Mouse (Mus musculus): ENCODE data around the gene Gatm. TPM values are rescaled to one million over a fixed set of nuclear protein-coding genes. Genes with fewer than 3 reads are reported as not detected.
A peak's percentile ranks its signal among the peaks of the same experiment; 100 is the strongest.

Gene Gatm
- total RNA-seq, 1 experiment: 2.2 TPM

- Histone ChIP-seq H3K4me3 (ENCODE audit: insufficient read depth in 1 of 2, low read depth in 1 of 2, low read length in 2 of 2, poor library complexity in 1 of 2, severe bottlenecking in 1 of 2) (no peak overlapping the region), H3K4me1 (ENCODE audit: control insufficient read depth in 2 of 2, insufficient read depth in 2 of 2, low read length in 2 of 2, poor library complexity in 1 of 2) (no peaks in the 10 kb centered on the region), H3K9ac (ENCODE audit: insufficient read depth, low read depth, low read length, poor library complexity, severe bottlenecking) (no peak overlapping the region), H3K36me3 (ENCODE audit: control insufficient read depth, insufficient read depth, low read length, poor library complexity, severe bottlenecking) (no peaks in the 10 kb centered on the region), H3K9me3 (ENCODE audit: control insufficient read depth, insufficient read depth, low read depth, low read length) (no peaks in the 10 kb centered on the region), H3K27ac (ENCODE audit: insufficient read depth, low read depth, low read length, poor library complexity, severe bottlenecking) (no peak overlapping the region)
- no peak for TF ChIP-seq ZC3H11A (IDR thresholded peaks at IDR 0.05; ENCODE audit: borderline replicate concordance, low read depth, low read length)
- in situ Hi-C loops (cut with MboI; ENCODE audit: low sequenced_read_pairs in 2 of 2, unreplicated experiment in 2 of 2): loop anchor here in 1 of 2 experiments (10.0 kb wide), 1 partner anchor 179 kb away; no protein-coding TSS in a partner anchor
- no peak for DNase-seq (ENCODE audit: low read depth, low spot score)
These were observed 35.6 kb downstream of the Gatm start for GRCm38 (mm10) chr2:122575470-122575869.

- H3K36me3 ChIP-seq (ENCODE audit: control insufficient read depth, insufficient read depth, low read length, poor library complexity, severe bottlenecking): no peaks in the 10 kb centered on the region
- no peak for TF ChIP-seq CHD2 (IDR thresholded peaks at IDR 0.05; ENCODE audit: low read depth, low read length)
- TF ChIP-seq MAFK (IDR thresholded peaks at IDR 0.05; ENCODE audit: insufficient read depth, low read depth, low read length): no peak
- TF ChIP-seq ZNF384 (IDR thresholded peaks at IDR 0.05; ENCODE audit: low read depth, low read length): no peak
- TF ChIP-seq HCFC1 (IDR thresholded peaks at IDR 0.05; ENCODE audit: borderline replicate concordance, insufficient read depth, low read length): no peak
- TF ChIP-seq ZC3H11A (IDR thresholded peaks at IDR 0.05; ENCODE audit: borderline replicate concordance, low read depth, low read length): no peak
- no peaks in the 10 kb centered on the region for H3K9me3 ChIP-seq (ENCODE audit: control insufficient read depth, insufficient read depth, low read depth, low read length)
- no peak for DNase-seq (ENCODE audit: low read depth, low spot score)
- H3K4me1 ChIP-seq (ENCODE audit: control insufficient read depth in 2 of 2, insufficient read depth in 2 of 2, low read length in 2 of 2, poor library complexity in 1 of 2): no peaks in the 10 kb centered on the region
- no peak overlapping the region for H3K9ac ChIP-seq (ENCODE audit: insufficient read depth, low read depth, low read length, poor library complexity, severe bottlenecking)
- no peak overlapping the region for H3K27ac ChIP-seq (ENCODE audit: insufficient read depth, low read depth, low read length, poor library complexity, severe bottlenecking)
- in situ Hi-C loops (cut with MboI; ENCODE audit: low sequenced_read_pairs in 2 of 2, unreplicated experiment in 2 of 2): loop anchor here in 1 of 2 experiments (10.0 kb wide), 1 partner anchor 182 kb away; no protein-coding TSS in a partner anchor
- H3K4me3 ChIP-seq (ENCODE audit: insufficient read depth in 1 of 2, low read depth in 1 of 2, low read length in 2 of 2, poor library complexity in 1 of 2, severe bottlenecking in 1 of 2): no peak overlapping the region
These were observed 38.7 kb downstream of the Gatm start for GRCm38 (mm10) chr2:122572438-122572837.

GRCm38 (mm10) chr2:122571326-122571725 lies 39.8 kb downstream of the Gatm start:
- H3K9ac ChIP-seq (ENCODE audit: insufficient read depth, low read depth, low read length, poor library complexity, severe bottlenecking): no peak overlapping the region
- no peaks in the 10 kb centered on the region for H3K9me3 ChIP-seq (ENCODE audit: control insufficient read depth, insufficient read depth, low read depth, low read length)
- no peaks in the 10 kb centered on the region for H3K36me3 ChIP-seq (ENCODE audit: control insufficient read depth, insufficient read depth, low read length, poor library complexity, severe bottlenecking)
- in situ Hi-C loops (cut with MboI; ENCODE audit: low sequenced_read_pairs in 2 of 2, unreplicated experiment in 2 of 2): loop anchor here in 1 of 2 experiments (10.0 kb wide), 1 partner anchor 183 kb away; no protein-coding TSS in a partner anchor
- DNase-seq (ENCODE audit: low read depth, low spot score): no peak
- TF ChIP-seq ZNF384 (IDR thresholded peaks at IDR 0.05; ENCODE audit: low read depth, low read length) (no peak), CHD2 (IDR thresholded peaks at IDR 0.05; ENCODE audit: low read depth, low read length) (no peak), MAFK (IDR thresholded peaks at IDR 0.05; ENCODE audit: insufficient read depth, low read depth, low read length) (no peak), HCFC1 (IDR thresholded peaks at IDR 0.05; ENCODE audit: borderline replicate concordance, insufficient read depth, low read length) (no peak), ZC3H11A (IDR thresholded peaks at IDR 0.05; ENCODE audit: borderline replicate concordance, low read depth, low read length) (no peak)
- no peak overlapping the region for H3K27ac ChIP-seq (ENCODE audit: insufficient read depth, low read depth, low read length, poor library complexity, severe bottlenecking)
- no peaks in the 10 kb centered on the region for H3K4me1 ChIP-seq (ENCODE audit: control insufficient read depth in 2 of 2, insufficient read depth in 2 of 2, low read length in 2 of 2, poor library complexity in 1 of 2)
- no peak overlapping the region for H3K4me3 ChIP-seq (ENCODE audit: insufficient read depth in 1 of 2, low read depth in 1 of 2, low read length in 2 of 2, poor library complexity in 1 of 2, severe bottlenecking in 1 of 2)

- H3K4me3 ChIP-seq (ENCODE audit: insufficient read depth in 1 of 2, low read depth in 1 of 2, low read length in 2 of 2, poor library complexity in 1 of 2, severe bottlenecking in 1 of 2): no peak overlapping the region
- no peak for DNase-seq (ENCODE audit: low read depth, low spot score)
- in situ Hi-C loops (cut with MboI; ENCODE audit: low sequenced_read_pairs in 2 of 2, unreplicated experiment in 2 of 2): loop anchor here in 1 of 2 experiments (10.0 kb wide), 1 partner anchor 184 kb away; no protein-coding TSS in a partner anchor
- H3K36me3 ChIP-seq (ENCODE audit: control insufficient read depth, insufficient read depth, low read length, poor library complexity, severe bottlenecking): no peaks in the 10 kb centered on the region
- H3K27ac ChIP-seq (ENCODE audit: insufficient read depth, low read depth, low read length, poor library complexity, severe bottlenecking): no peak overlapping the region
- H3K9me3 ChIP-seq (ENCODE audit: control insufficient read depth, insufficient read depth, low read depth, low read length): no peaks in the 10 kb centered on the region
- no peaks in the 10 kb centered on the region for H3K4me1 ChIP-seq (ENCODE audit: control insufficient read depth in 2 of 2, insufficient read depth in 2 of 2, low read length in 2 of 2, poor library complexity in 1 of 2)
- H3K9ac ChIP-seq (ENCODE audit: insufficient read depth, low read depth, low read length, poor library complexity, severe bottlenecking): no peak overlapping the region
- TF ChIP-seq ZNF384 (IDR thresholded peaks at IDR 0.05; ENCODE audit: low read depth, low read length): no peak
- no peak for TF ChIP-seq ZC3H11A (IDR thresholded peaks at IDR 0.05; ENCODE audit: borderline replicate concordance, low read depth, low read length)
- no peak for TF ChIP-seq CHD2 (IDR thresholded peaks at IDR 0.05; ENCODE audit: low read depth, low read length)
- no peak for TF ChIP-seq HCFC1 (IDR thresholded peaks at IDR 0.05; ENCODE audit: borderline replicate concordance, insufficient read depth, low read length)
- TF ChIP-seq MAFK (IDR thresholded peaks at IDR 0.05; ENCODE audit: insufficient read depth, low read depth, low read length): no peak
These were observed 40.7 kb downstream of the Gatm start for GRCm38 (mm10) chr2:122570430-122570829.

GRCm38 (mm10) chr2:122569439-122569838 lies 41.7 kb downstream of the Gatm start:
- H3K4me3 ChIP-seq (ENCODE audit: insufficient read depth in 1 of 2, low read depth in 1 of 2, low read length in 2 of 2, poor library complexity in 1 of 2, severe bottlenecking in 1 of 2): no peak overlapping the region
- TF ChIP-seq HCFC1 (IDR thresholded peaks at IDR 0.05; ENCODE audit: borderline replicate concordance, insufficient read depth, low read length) (no peak), CHD2 (IDR thresholded peaks at IDR 0.05; ENCODE audit: low read depth, low read length) (no peak), ZC3H11A (IDR thresholded peaks at IDR 0.05; ENCODE audit: borderline replicate concordance, low read depth, low read length) (no peak), ZNF384 (IDR thresholded peaks at IDR 0.05; ENCODE audit: low read depth, low read length) (no peak), MAFK (IDR thresholded peaks at IDR 0.05; ENCODE audit: insufficient read depth, low read depth, low read length) (no peak)
- H3K9me3 ChIP-seq (ENCODE audit: control insufficient read depth, insufficient read depth, low read depth, low read length): no peaks in the 10 kb centered on the region
- DNase-seq (ENCODE audit: low read depth, low spot score): peak; percentile 35
- H3K4me1 ChIP-seq (ENCODE audit: control insufficient read depth in 2 of 2, insufficient read depth in 2 of 2, low read length in 2 of 2, poor library complexity in 1 of 2): no peaks in the 10 kb centered on the region
- H3K9ac ChIP-seq (ENCODE audit: insufficient read depth, low read depth, low read length, poor library complexity, severe bottlenecking): no peak overlapping the region
- no peaks in the 10 kb centered on the region for H3K36me3 ChIP-seq (ENCODE audit: control insufficient read depth, insufficient read depth, low read length, poor library complexity, severe bottlenecking)
- in situ Hi-C loops (cut with MboI; ENCODE audit: low sequenced_read_pairs in 2 of 2, unreplicated experiment in 2 of 2): no loop called here
- no peak overlapping the region for H3K27ac ChIP-seq (ENCODE audit: insufficient read depth, low read depth, low read length, poor library complexity, severe bottlenecking)

All from ES-E14 (cell line).